Mouse (Mus musculus): ENCODE data around the gene Pitpnc1. TPM values are rescaled to one million over a fixed set of nuclear protein-coding genes. Genes with fewer than 3 reads are reported as not detected.

Pitpnc1 gene
- polyA plus RNA-seq, 1 experiment, result 0.74 TPM

DNA sequence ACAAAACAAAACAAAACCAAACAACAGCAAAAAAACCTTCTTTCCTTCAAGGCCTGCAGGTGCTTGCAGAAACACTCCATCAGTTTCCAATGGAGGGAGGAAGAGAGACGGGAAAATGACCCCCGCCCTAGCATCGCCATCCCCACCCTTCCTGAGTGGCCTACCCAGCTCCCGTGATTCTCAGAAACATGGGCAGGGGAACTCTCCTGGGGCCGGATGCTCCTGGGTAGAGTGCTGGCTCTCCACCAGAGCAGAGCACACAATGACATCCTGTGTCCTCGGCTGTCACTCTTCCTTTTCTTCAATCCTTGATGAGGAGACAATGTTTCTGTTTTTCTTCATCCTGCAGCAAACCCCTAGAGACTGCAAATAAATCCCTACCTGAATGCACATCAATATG, 6.4 kb downstream of the Pitpnc1 start:
- no peak overlapping the region for H3K4me2 ChIP-seq (ENCODE audit: low read depth)
- no peaks in the 10 kb centered on the region for H3K79me2 ChIP-seq (ENCODE audit: control insufficient read depth, insufficient read depth)
- no peaks in the 10 kb centered on the region for H3K27me3 ChIP-seq (ENCODE audit: control insufficient read depth, insufficient read depth, insufficient read length)
- no peaks in the 10 kb centered on the region for H3K36me3 ChIP-seq (ENCODE audit: control insufficient read depth, insufficient read depth)
- TF ChIP-seq USF1 (IDR thresholded peaks at IDR 0.05; ENCODE audit: low read depth) (no peak), MAX (IDR thresholded peaks at IDR 0.05; ENCODE audit: low read depth) (no peak)
- H3ac ChIP-seq (ENCODE audit: control insufficient read depth, insufficient read length), result no peak overlapping the region
- H3K4me3 ChIP-seq, result no peak overlapping the region

GRCm38 (mm10) chr11:107463251-107463681, 7.2 kb downstream of the Pitpnc1 start:
- Histone ChIP-seq H3K4me2 (ENCODE audit: low read depth) (no peak overlapping the region), H3K4me3 (no peak overlapping the region), H3ac (ENCODE audit: control insufficient read depth, insufficient read length) (no peak overlapping the region), H3K27me3 (ENCODE audit: control insufficient read depth, insufficient read depth, insufficient read length) (no peaks in the 10 kb centered on the region), H3K36me3 (ENCODE audit: control insufficient read depth, insufficient read depth) (no peaks in the 10 kb centered on the region), H3K79me2 (ENCODE audit: control insufficient read depth, insufficient read depth) (no peaks in the 10 kb centered on the region)
- no peak for TF ChIP-seq POLR2A (IDR thresholded peaks at IDR 0.05; ENCODE audit: insufficient read length, low read depth)
- no peak for TF ChIP-seq MYOG (IDR thresholded peaks at IDR 0.05; ENCODE audit: control insufficient read depth in 1 of 3, insufficient read depth in 1 of 3, insufficient read length in 2 of 3, low read depth in 2 of 3)
- no peak for TF ChIP-seq E2F4 (IDR thresholded peaks at IDR 0.05; ENCODE audit: insufficient read depth)
- peak in 1 of 3 experiments; percentile 10 for TF ChIP-seq MYOD1 (IDR thresholded peaks at IDR 0.05; ENCODE audit: control insufficient read depth in 1 of 3, insufficient read length in 2 of 3, low read depth in 2 of 3)

GRCm38 (mm10) chr11:107462478-107462877, 8.0 kb downstream of the Pitpnc1 start:
- H3K36me3 ChIP-seq (ENCODE audit: control insufficient read depth, insufficient read depth), result no peaks in the 10 kb centered on the region
- no peak overlapping the region for H3ac ChIP-seq (ENCODE audit: control insufficient read depth, insufficient read length)
- TF ChIP-seq POLR2A (IDR thresholded peaks at IDR 0.05; ENCODE audit: insufficient read length, low read depth) (no peak), REST (IDR thresholded peaks at IDR 0.05; ENCODE audit: insufficient read depth, insufficient read length) (no peak), MAX (IDR thresholded peaks at IDR 0.05; ENCODE audit: low read depth) (no peak), SRF (IDR thresholded peaks at IDR 0.05; ENCODE audit: control insufficient read depth, insufficient read length, low read depth) (no peak), TCF12 (IDR thresholded peaks at IDR 0.05; ENCODE audit: insufficient read depth, poor library complexity, severe bottlenecking) (no peak), POLR2AphosphoS2 (IDR thresholded peaks at IDR 0.05; ENCODE audit: insufficient read length, low read depth) (no peak), USF1 (IDR thresholded peaks at IDR 0.05; ENCODE audit: low read depth) (no peak), TCF3 (IDR thresholded peaks at IDR 0.05; ENCODE audit: insufficient read length, low read depth) (no peak), E2F4 (IDR thresholded peaks at IDR 0.05; ENCODE audit: insufficient read depth) (no peak), MYOG (IDR thresholded peaks at IDR 0.05; ENCODE audit: control insufficient read depth in 1 of 3, insufficient read depth in 1 of 3, insufficient read length in 2 of 3, low read depth in 2 of 3) (no peak), CEBPB (IDR thresholded peaks at IDR 0.05; ENCODE audit: insufficient read depth, poor library complexity, severe bottlenecking) (no peak), MYOD1 (IDR thresholded peaks at IDR 0.05; ENCODE audit: control insufficient read depth in 1 of 3, insufficient read length in 2 of 3, low read depth in 2 of 3) (no peak)
- no peak overlapping the region for H3K4me3 ChIP-seq
- no peaks in the 10 kb centered on the region for H3K79me2 ChIP-seq (ENCODE audit: control insufficient read depth, insufficient read depth)
- H3K4me2 ChIP-seq (ENCODE audit: low read depth), result no peak overlapping the region
- H3K27me3 ChIP-seq (ENCODE audit: control insufficient read depth, insufficient read depth, insufficient read length), result no peaks in the 10 kb centered on the region

DNA sequence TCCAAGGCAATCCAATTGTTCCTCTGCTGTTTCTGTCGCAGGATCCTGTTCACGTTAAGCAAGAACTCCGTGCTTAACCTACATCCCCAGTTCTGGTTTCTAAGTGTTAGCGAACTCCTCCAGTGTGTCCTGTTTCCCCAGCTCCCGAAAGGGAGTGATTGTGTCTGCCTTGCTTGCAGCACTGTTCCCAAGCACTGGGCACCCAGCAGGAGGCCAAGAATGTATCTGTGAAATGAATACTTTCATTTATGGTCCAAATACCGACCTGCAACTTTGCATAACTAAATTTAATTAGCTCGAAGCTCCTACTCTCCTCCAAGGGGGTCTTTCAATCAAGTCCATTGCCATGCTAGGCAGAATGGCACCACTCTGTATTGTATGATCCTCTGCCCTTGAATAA, 10.7 kb downstream of the Pitpnc1 start:
- no peak overlapping the region for H3K4me3 ChIP-seq
- TF ChIP-seq USF1 (IDR thresholded peaks at IDR 0.05; ENCODE audit: low read depth) (no peak), CEBPB (IDR thresholded peaks at IDR 0.05; ENCODE audit: insufficient read depth, poor library complexity, severe bottlenecking) (no peak)
- no peak overlapping the region for H3ac ChIP-seq (ENCODE audit: control insufficient read depth, insufficient read length)
- no peaks in the 10 kb centered on the region for H3K27me3 ChIP-seq (ENCODE audit: control insufficient read depth, insufficient read depth, insufficient read length)
- no peaks in the 10 kb centered on the region for H3K36me3 ChIP-seq (ENCODE audit: control insufficient read depth, insufficient read depth)
- no peaks in the 10 kb centered on the region for H3K79me2 ChIP-seq (ENCODE audit: control insufficient read depth, insufficient read depth)
- no peak overlapping the region for H3K4me2 ChIP-seq (ENCODE audit: low read depth)

GRCm38 (mm10) chr11:107458986-107459385, 11.5 kb downstream of the Pitpnc1 start:
- Histone ChIP-seq H3K79me2 (ENCODE audit: control insufficient read depth, insufficient read depth) (no peaks in the 10 kb centered on the region), H3K27me3 (ENCODE audit: control insufficient read depth, insufficient read depth, insufficient read length) (no peaks in the 10 kb centered on the region), H3K4me3 (no peak overlapping the region), H3K4me2 (ENCODE audit: low read depth) (no peak overlapping the region), H3ac (ENCODE audit: control insufficient read depth, insufficient read length) (no peak overlapping the region), H3K36me3 (ENCODE audit: control insufficient read depth, insufficient read depth) (no peaks in the 10 kb centered on the region)
- TF ChIP-seq MAX (IDR thresholded peaks at IDR 0.05; ENCODE audit: low read depth) (no peak), MYOG (IDR thresholded peaks at IDR 0.05; ENCODE audit: control insufficient read depth in 1 of 3, insufficient read depth in 1 of 3, insufficient read length in 2 of 3, low read depth in 2 of 3) (no peak), SRF (IDR thresholded peaks at IDR 0.05; ENCODE audit: control insufficient read depth, insufficient read length, low read depth) (no peak), TCF12 (IDR thresholded peaks at IDR 0.05; ENCODE audit: insufficient read depth, poor library complexity, severe bottlenecking) (no peak), USF1 (IDR thresholded peaks at IDR 0.05; ENCODE audit: low read depth) (no peak), POLR2AphosphoS2 (IDR thresholded peaks at IDR 0.05; ENCODE audit: insufficient read length, low read depth) (no peak), REST (IDR thresholded peaks at IDR 0.05; ENCODE audit: insufficient read depth, insufficient read length) (no peak), MYOD1 (IDR thresholded peaks at IDR 0.05; ENCODE audit: control insufficient read depth in 1 of 3, insufficient read length in 2 of 3, low read depth in 2 of 3) (no peak), CEBPB (IDR thresholded peaks at IDR 0.05; ENCODE audit: insufficient read depth, poor library complexity, severe bottlenecking) (no peak), TCF3 (IDR thresholded peaks at IDR 0.05; ENCODE audit: insufficient read length, low read depth) (no peak), E2F4 (IDR thresholded peaks at IDR 0.05; ENCODE audit: insufficient read depth) (no peak), POLR2A (IDR thresholded peaks at IDR 0.05; ENCODE audit: insufficient read length, low read depth) (no peak)
